Mouse (Mus musculus) testis, adult 2 months (tissue): ENCODE data around the gene Stk39.

ENCODE experiments used
- CTCF ChIP-seq: fragments of 200-500 bp; IDR thresholded peaks from 2 replicates; pipeline ENCODE4 v1.5.1; 2012; ENCODE audit warnings: low read depth, mild to moderate bottlenecking, inconsistent platforms, low read length, moderate library complexity; ENCODE audit not compliant: control insufficient read depth, insufficient read depth, insufficient replicate concordance
- POLR2A ChIP-seq: fragments of 200-500 bp; IDR thresholded peaks from 2 replicates; pipeline ENCODE4 v1.6.1; 2012; ENCODE audit warnings: low read depth, mild to moderate bottlenecking, inconsistent platforms, low read length, moderate library complexity; ENCODE audit not compliant: control insufficient read depth

DNA sequence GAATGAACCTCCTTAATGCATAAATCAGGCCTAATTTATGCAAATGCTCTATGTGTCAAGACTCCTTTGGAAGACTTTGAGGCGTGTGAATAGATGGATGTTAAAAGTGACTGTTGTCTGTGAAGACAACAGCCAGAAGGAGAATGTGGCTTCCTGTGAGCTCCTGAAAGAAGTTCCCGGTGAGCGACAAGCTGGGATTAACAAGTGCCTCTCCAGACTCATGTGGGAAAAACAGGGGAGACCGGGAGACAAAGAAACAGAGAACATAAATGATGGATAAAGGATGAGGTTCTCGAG is 105.2 kb downstream of the Stk39 start:
- TF ChIP-seq CTCF: no peak
- no peak for TF ChIP-seq POLR2A
